9 mouse cellular contexts compared by ENCODE assay signal in genomic region chr6:53390413-53390812, GRCm38 (mm10).
DNase-seq lines count a peak whose midpoint lies in the region; ATAC-seq and TF ChIP-seq lines count a peak whose summit lies in the region.
"Had no signal": no experiment of that assay in that cellular context is flagged by ENCODE, and none has a peak within 500 bp of the region (broad histone marks: within the 10 kb centered on the region; RNA-seq: fewer than 3 reads in every experiment).

No protein-coding gene starts in this region.

- ATAC-seq in intestine, embryonic 14.5 days (replicated peaks; ENCODE audit: low FRiP score, low TSS enrichment, low read depth): no peak
- no peak for ATAC-seq in intestine, embryonic 16.5 days
- ATAC-seq in lung, postnatal 0 days: peak; percentile 56
- ATAC-seq in hindbrain, embryonic 14.5 days (ENCODE audit: low FRiP score): no peak

- H3K36me3 ChIP-seq in intestine, embryonic 14.5 days (ENCODE audit: control insufficient read depth, insufficient read depth, low read length): no peaks in the 10 kb centered on the region
- no peaks in the 10 kb centered on the region for H3K36me3 ChIP-seq in intestine, embryonic 16.5 days (ENCODE audit: control insufficient read depth, insufficient read depth, low read length)
- no peaks in the 10 kb centered on the region for H3K36me3 ChIP-seq in lung, postnatal 0 days (ENCODE audit: insufficient read depth, low read length)
- H3K36me3 ChIP-seq in hindbrain, embryonic 14.5 days (replicated peaks; ENCODE audit: control insufficient read depth, insufficient read depth): no peaks in the 10 kb centered on the region

- peak; percentile 38 for TF ChIP-seq CTCF in lung, postnatal 0 days (IDR thresholded peaks at IDR 0.05)

- H3K4me2 ChIP-seq in intestine, embryonic 14.5 days (ENCODE audit: low read length): peak overlapping the region; percentile 20; the same call in 1 of the 2 replicates
- no peak overlapping the region for H3K4me2 ChIP-seq in intestine, embryonic 16.5 days (ENCODE audit: low read depth, low read length)
- 0 out of 2 replicates have a peak overlapping the region, but pooled peaks have one; percentile 3 for H3K4me2 ChIP-seq in lung, postnatal 0 days (replicated peaks; ENCODE audit: low read depth, low read length)
- H3K4me2 ChIP-seq in hindbrain, embryonic 14.5 days (replicated peaks): no peak overlapping the region

- DNase-seq in intestine, embryonic 14.5 days (ENCODE audit: low spot score): no peak
- DNase-seq in T-cell, adult 2 months (ENCODE audit: low spot score): peak; percentile 15
- DNase-seq in frontal cortex, postnatal 36 days (ENCODE audit: low spot score in 2 of 2): peak; percentile 28 to 51
- peak; percentile 20 for DNase-seq in kidney, adult 9 months
- peak; percentile 49 for DNase-seq in lung, postnatal 0 days (ENCODE audit: low spot score)
- no peak for DNase-seq in thymus, postnatal 4 days
- no peak for DNase-seq in hindbrain, embryonic 14.5 days (ENCODE audit: low spot score)

- no peak overlapping the region for H3K9ac ChIP-seq in intestine, embryonic 14.5 days (ENCODE audit: low read length)
- no peak overlapping the region for H3K9ac ChIP-seq in intestine, embryonic 16.5 days (ENCODE audit: low read depth, low read length)
- no peak overlapping the region for H3K9ac ChIP-seq in lung, postnatal 0 days (replicated peaks; ENCODE audit: low read depth)
- H3K9ac ChIP-seq in hindbrain, embryonic 14.5 days: no peak overlapping the region

- no peaks in the 10 kb centered on the region for H3K27me3 ChIP-seq in intestine, embryonic 14.5 days (replicated peaks; ENCODE audit: control insufficient read depth, insufficient read depth, low read length)
- no peaks in the 10 kb centered on the region for H3K27me3 ChIP-seq in intestine, embryonic 16.5 days (replicated peaks; ENCODE audit: control insufficient read depth, insufficient read depth, low read length)
- no peaks in the 10 kb centered on the region for H3K27me3 ChIP-seq in lung, postnatal 0 days (replicated peaks; ENCODE audit: insufficient read depth, low read length)
- H3K27me3 ChIP-seq in hindbrain, embryonic 14.5 days (ENCODE audit: control insufficient read depth, insufficient read depth, low read length): no peaks in the 10 kb centered on the region

- H3K27ac ChIP-seq in intestine, embryonic 14.5 days (ENCODE audit: low read depth): no peak overlapping the region
- H3K27ac ChIP-seq in intestine, embryonic 16.5 days (ENCODE audit: low read length): no peak overlapping the region
- H3K27ac ChIP-seq in lung, postnatal 0 days (ENCODE audit: low read length): no peak overlapping the region
- H3K27ac ChIP-seq in hindbrain, embryonic 14.5 days: no peak overlapping the region

- peaks cover 11% of the 10 kb centered on the region for H3K4me1 ChIP-seq in intestine, embryonic 14.5 days (replicated peaks; ENCODE audit: control insufficient read depth, insufficient read depth, low read length)
- peaks cover 8% of the 10 kb centered on the region for H3K4me1 ChIP-seq in intestine, embryonic 16.5 days (ENCODE audit: control insufficient read depth, insufficient read depth, low read length)
- H3K4me1 ChIP-seq in lung, postnatal 0 days (ENCODE audit: insufficient read depth, low read depth, low read length): no peaks in the 10 kb centered on the region
- H3K4me1 ChIP-seq in hindbrain, embryonic 14.5 days (replicated peaks; ENCODE audit: control insufficient read depth, insufficient read depth, low read length): peaks cover 18% of the 10 kb centered on the region

- WGBS in intestine, embryonic 14.5 days: 12% methylated on average over 6 of the region's 6 CpGs
- WGBS in intestine, embryonic 16.5 days: 24% methylated on average over 6 of the region's 6 CpGs
- 5% methylated on average over 6 of the region's 6 CpGs for WGBS in lung, postnatal 0 days
- WGBS in hindbrain, embryonic 14.5 days: 44% methylated on average over 6 of the region's 6 CpGs

- no peak for TF ChIP-seq EP300 in lung, postnatal 0 days (IDR thresholded peaks at IDR 0.05)

- H3K9me3 ChIP-seq in intestine, embryonic 14.5 days (ENCODE audit: control insufficient read depth, low read length): no peaks in the 10 kb centered on the region
- no peaks in the 10 kb centered on the region for H3K9me3 ChIP-seq in intestine, embryonic 16.5 days (ENCODE audit: control insufficient read depth, low read length)
- H3K9me3 ChIP-seq in lung, postnatal 0 days (ENCODE audit: low read length): no peaks in the 10 kb centered on the region
- no peaks in the 10 kb centered on the region for H3K9me3 ChIP-seq in hindbrain, embryonic 14.5 days (ENCODE audit: control insufficient read depth, low read length)

- H3K4me3 ChIP-seq in intestine, embryonic 14.5 days (ENCODE audit: low read depth, low read length): no peak overlapping the region
- no peak overlapping the region for H3K4me3 ChIP-seq in intestine, embryonic 16.5 days (ENCODE audit: low read length)
- no peak overlapping the region for H3K4me3 ChIP-seq in lung, postnatal 0 days (ENCODE audit: low read depth, low read length)
- H3K4me3 ChIP-seq in hindbrain, embryonic 14.5 days (replicated peaks; ENCODE audit: low read length): no peak overlapping the region
- H3K4me3 ChIP-seq: myocyte had no signal

Comparison
In these comparisons a context has a peak if more than half of its experiments do, and no peak if none do; other contexts are left out.
1. H3K4me2 ChIP-seq: peak in intestine, embryonic 14.5 days (single experiment) and lung, postnatal 0 days (single experiment); none in intestine, embryonic 16.5 days (single experiment) and hindbrain, embryonic 14.5 days (single experiment).
2. DNase-seq: peak in T-cell, adult 2 months (single experiment), frontal cortex, postnatal 36 days (2 of 2), kidney, adult 9 months (single experiment) and lung, postnatal 0 days (single experiment); none in intestine, embryonic 14.5 days (single experiment), thymus, postnatal 4 days (single experiment) and hindbrain, embryonic 14.5 days (single experiment).